Mouse (Mus musculus): ENCODE results near the gene Egfl7. TPM values are rescaled to one million over a fixed set of nuclear protein-coding genes. Genes with fewer than 3 reads are reported as not detected.

The Egfl7 gene
- polyA plus RNA-seq, 1 experiment from 2014 or later, result 54.4 TPM

DNA sequence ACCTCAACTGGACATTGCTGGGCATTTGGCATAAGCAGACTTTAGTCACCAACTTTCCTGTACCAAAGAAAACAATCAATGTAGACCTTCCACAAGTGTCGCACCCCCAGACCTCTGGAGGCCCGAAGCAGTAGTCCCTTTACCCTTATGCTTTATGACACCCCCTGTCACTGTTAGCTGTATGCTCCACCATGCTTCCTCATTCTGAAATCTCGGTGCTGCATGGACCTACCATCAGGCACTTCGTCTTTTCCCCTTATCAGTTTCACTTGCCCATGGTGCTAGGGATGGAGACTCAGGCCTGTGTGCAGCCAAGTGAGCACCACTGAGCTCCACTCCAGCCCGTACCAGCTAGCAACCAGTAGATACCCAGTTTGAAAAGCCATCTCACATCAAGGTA lies 58.2 kb downstream of the Egfl7 start:
- no peak overlapping the region for H3K4me3 ChIP-seq (ENCODE audit: low read depth, low read length)
- no peak for TF ChIP-seq CTCF (IDR thresholded peaks at IDR 0.05; ENCODE audit: low read depth)
- peaks cover 43% of the 10 kb centered on the region for H3K36me3 ChIP-seq (ENCODE audit: control insufficient read depth, insufficient read depth)
- WGBS, result 69% methylated on average over 5 of the region's 5 CpGs
- ATAC-seq, result no peak
- no peak overlapping the region for H3K9ac ChIP-seq (ENCODE audit: low read depth, low read length)
- H3K27ac ChIP-seq (ENCODE audit: low read depth, low read length), result no peak overlapping the region
- H3K27me3 ChIP-seq (replicated peaks; ENCODE audit: control insufficient read depth, insufficient read depth, low read length), result no peaks in the 10 kb centered on the region
- H3K4me2 ChIP-seq (replicated peaks; ENCODE audit: low read depth), result peak overlapping the region; percentile 75
- no peaks in the 10 kb centered on the region for H3K9me3 ChIP-seq (ENCODE audit: control insufficient read depth)
- 0 out of 2 replicates have a peak, but pooled peaks cover 8% of the 10 kb centered on the region for H3K4me1 ChIP-seq (replicated peaks; ENCODE audit: control insufficient read depth, insufficient read depth, low read length)

DNA sequence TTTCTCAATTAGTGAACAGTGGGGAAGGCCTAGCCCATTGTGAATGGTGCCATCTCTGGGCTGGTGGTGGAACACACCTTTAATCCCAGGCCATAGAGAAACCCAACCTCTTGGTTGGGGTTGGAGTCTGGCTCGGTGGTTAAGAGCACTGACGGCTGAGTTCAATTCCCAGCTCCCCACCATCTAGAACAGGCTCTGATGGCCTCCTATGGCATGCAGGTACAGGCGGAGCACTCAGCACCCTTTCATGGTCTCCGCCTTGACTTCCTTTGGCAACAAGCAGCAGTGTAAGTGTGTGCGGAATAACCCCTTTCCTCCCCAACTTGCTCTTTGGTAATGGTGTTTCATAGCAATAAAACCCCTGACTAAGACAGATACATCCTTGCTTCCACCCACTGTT lies 58.8 kb downstream of the Egfl7 start:
- H3K9ac ChIP-seq (ENCODE audit: low read depth, low read length), result no peak overlapping the region
- no peaks in the 10 kb centered on the region for H3K27me3 ChIP-seq (replicated peaks; ENCODE audit: control insufficient read depth, insufficient read depth, low read length)
- peaks cover 43% of the 10 kb centered on the region for H3K36me3 ChIP-seq (ENCODE audit: control insufficient read depth, insufficient read depth)
- peak; percentile 22; the same call in 1 of the 2 replicates for TF ChIP-seq CTCF (IDR thresholded peaks at IDR 0.05; ENCODE audit: low read depth)
- WGBS, result 41% methylated on average over 5 of the region's 5 CpGs
- H3K4me3 ChIP-seq (ENCODE audit: low read depth, low read length), result peak overlapping the region; percentile 90
- ATAC-seq, result no peak
- H3K9me3 ChIP-seq (ENCODE audit: control insufficient read depth), result no peaks in the 10 kb centered on the region
- H3K27ac ChIP-seq (ENCODE audit: low read depth, low read length), result no peak overlapping the region; the same call in 1 of the 2 replicates
- H3K4me2 ChIP-seq (replicated peaks; ENCODE audit: low read depth), result peak overlapping the region; percentile 75
- H3K4me1 ChIP-seq (replicated peaks; ENCODE audit: control insufficient read depth, insufficient read depth, low read length), result 0 out of 2 replicates have a peak, but pooled peaks cover 8% of the 10 kb centered on the region

DNA sequence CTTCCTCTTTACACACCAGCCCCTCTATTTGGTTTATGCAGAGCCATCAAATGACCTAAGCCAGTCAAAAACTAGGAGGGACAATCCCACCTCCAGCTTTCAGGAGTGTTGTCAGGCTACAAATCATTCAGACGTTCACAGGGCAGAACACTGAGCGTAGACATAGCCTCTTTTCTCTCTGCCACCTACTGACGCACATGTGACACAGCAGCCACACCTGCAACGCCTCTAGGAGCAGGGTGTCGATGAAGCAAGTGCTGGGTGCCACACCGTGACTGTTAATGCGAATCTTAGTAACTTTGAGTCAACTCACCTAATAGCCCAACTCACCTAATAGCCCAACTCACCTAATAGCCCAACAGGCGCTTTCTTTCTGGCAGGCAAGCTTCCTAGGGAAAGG lies 59.3 kb downstream of the Egfl7 start:
- Histone ChIP-seq H3K27me3 (replicated peaks; ENCODE audit: control insufficient read depth, insufficient read depth, low read length) (no peaks in the 10 kb centered on the region), H3K4me1 (replicated peaks; ENCODE audit: control insufficient read depth, insufficient read depth, low read length) (0 out of 2 replicates have a peak, but pooled peaks cover 8% of the 10 kb centered on the region), H3K9ac (ENCODE audit: low read depth, low read length) (peak overlapping the region; percentile 85; the same call in 1 of the 2 replicates), H3K36me3 (ENCODE audit: control insufficient read depth, insufficient read depth) (peaks cover 43% of the 10 kb centered on the region), H3K27ac (ENCODE audit: low read depth, low read length) (peak overlapping the region; percentile 72), H3K9me3 (ENCODE audit: control insufficient read depth) (no peaks in the 10 kb centered on the region), H3K4me3 (ENCODE audit: low read depth, low read length) (peak overlapping the region; percentile 90), H3K4me2 (replicated peaks; ENCODE audit: low read depth) (peak overlapping the region; percentile 75)
- WGBS, result 4% methylated on average over 8 of the region's 8 CpGs
- peak; percentile 83 for TF ChIP-seq CTCF (IDR thresholded peaks at IDR 0.05; ENCODE audit: low read depth)
- peak; percentile 55 for ATAC-seq

- ATAC-seq, result peak; percentile 78
- Histone ChIP-seq H3K36me3 (ENCODE audit: control insufficient read depth, insufficient read depth) (peaks cover 34% of the 10 kb centered on the region), H3K27ac (ENCODE audit: low read depth, low read length) (peak overlapping the region; percentile 72), H3K27me3 (replicated peaks; ENCODE audit: control insufficient read depth, insufficient read depth, low read length) (no peaks in the 10 kb centered on the region), H3K4me3 (ENCODE audit: low read depth, low read length) (peak overlapping the region; percentile 90), H3K4me2 (replicated peaks; ENCODE audit: low read depth) (peak overlapping the region; percentile 75), H3K4me1 (replicated peaks; ENCODE audit: control insufficient read depth, insufficient read depth, low read length) (0 out of 2 replicates have a peak, but pooled peaks cover 8% of the 10 kb centered on the region), H3K9me3 (ENCODE audit: control insufficient read depth) (no peaks in the 10 kb centered on the region), H3K9ac (ENCODE audit: low read depth, low read length) (peak overlapping the region; percentile 85)
- WGBS, result 5% methylated on average over 49 of the region's 49 CpGs
- TF ChIP-seq CTCF (IDR thresholded peaks at IDR 0.05; ENCODE audit: low read depth), result peak; percentile 98
Observed at GRCm38 (mm10) chr2:26639838-26640830, 60.3 kb downstream of the Egfl7 start.

GRCm38 (mm10) chr2:26641006-26641647 lies 61.3 kb downstream of the Egfl7 start:
- no peak overlapping the region for H3K4me3 ChIP-seq (ENCODE audit: low read depth, low read length)
- H3K27me3 ChIP-seq (replicated peaks; ENCODE audit: control insufficient read depth, insufficient read depth, low read length), result no peaks in the 10 kb centered on the region
- H3K4me2 ChIP-seq (replicated peaks; ENCODE audit: low read depth), result no peak overlapping the region
- H3K9ac ChIP-seq (ENCODE audit: low read depth, low read length), result no peak overlapping the region
- no peak for TF ChIP-seq CTCF (IDR thresholded peaks at IDR 0.05; ENCODE audit: low read depth)
- 78% methylated on average over 7 of the region's 7 CpGs for WGBS
- no peak for ATAC-seq
- H3K36me3 ChIP-seq (ENCODE audit: control insufficient read depth, insufficient read depth), result peaks cover 24% of the 10 kb centered on the region
- H3K27ac ChIP-seq (ENCODE audit: low read depth, low read length), result 0 out of 2 replicates have a peak overlapping the region, but pooled peaks have one; percentile 62
- H3K9me3 ChIP-seq (ENCODE audit: control insufficient read depth), result no peaks in the 10 kb centered on the region
- H3K4me1 ChIP-seq (replicated peaks; ENCODE audit: control insufficient read depth, insufficient read depth, low read length), result 0 out of 2 replicates have a peak, but pooled peaks cover 8% of the 10 kb centered on the region

MicroRNA genes within 50 kb of the gene (microRNA counts, 519-probe panel; counts per million panel counts)
- microRNA mmu-miR-126-3p, result 5,683 counts per million, percentile 92 among the panel's probes with 10 or more counts
- microRNA mmu-miR-126-5p, result 4,633 counts per million, percentile 75 among the panel's probes with 10 or more counts

Small RNA genes lying within 50 kb of the gene (microRNA-seq; reads per million reads assigned to microRNA genes)
- gene Mir126a, result not detected
- not detected for gene Mir126b

Other genes starting within 250 kb of the Egfl7 start
- 16.4 and 17.0 TPM in 2 replicates for gene Dnlz, start 227.9 kb upstream of the Egfl7 start, polyA plus RNA-seq (2015; fragmentation: Nextera tagmentation; extraction: Ambion mirVana)
- 0.26 and 0.33 TPM in 2 replicates for gene Card9, start 219.1 kb upstream of the Egfl7 start, polyA plus RNA-seq (2015; fragmentation: Nextera tagmentation; extraction: Ambion mirVana)
- gene Snapc4, start 199.4 kb upstream of the Egfl7 start, polyA plus RNA-seq (2015; fragmentation: Nextera tagmentation; extraction: Ambion mirVana), result 5.6 and 6.7 TPM in 2 replicates
- 45.6 and 49.3 TPM in 2 replicates for gene Entr1, start 190.7 kb upstream of the Egfl7 start, polyA plus RNA-seq (2015; fragmentation: Nextera tagmentation; extraction: Ambion mirVana)
- gene Pmpca, start 190.7 kb upstream of the Egfl7 start, polyA plus RNA-seq (2015; fragmentation: Nextera tagmentation; extraction: Ambion mirVana), result 46.4 and 47.6 TPM in 2 replicates
- 6.8 TPM in 2 replicates for gene Inpp5e, start 170.8 kb upstream of the Egfl7 start, polyA plus RNA-seq (2015; fragmentation: Nextera tagmentation; extraction: Ambion mirVana)
- 17.4 and 18.3 TPM in 2 replicates for gene Sec16a, start 134.8 kb upstream of the Egfl7 start, polyA plus RNA-seq (2015; fragmentation: Nextera tagmentation; extraction: Ambion mirVana)
- 3.6 and 3.7 TPM in 2 replicates for gene Notch1, start 63.4 kb upstream of the Egfl7 start, polyA plus RNA-seq (2015; fragmentation: Nextera tagmentation; extraction: Ambion mirVana)
- gene Gm20532, start 6.6 kb downstream of the Egfl7 start, polyA plus RNA-seq (2015; fragmentation: Nextera tagmentation; extraction: Ambion mirVana), result not detected in 2 replicates
- 124 and 128 TPM in 2 replicates for gene Agpat2, start 24.4 kb downstream of the Egfl7 start, polyA plus RNA-seq (2015; fragmentation: Nextera tagmentation; extraction: Ambion mirVana)
- 6.8 and 6.9 TPM in 2 replicates for gene Fam69b, start 48.4 kb downstream of the Egfl7 start, polyA plus RNA-seq (2015; fragmentation: Nextera tagmentation; extraction: Ambion mirVana)
- gene Lcn4, start 91.3 kb downstream of the Egfl7 start, polyA plus RNA-seq (2015; fragmentation: Nextera tagmentation; extraction: Ambion mirVana), result not detected in 2 replicates